Mouse (Mus musculus): ENCODE data around the gene Hist1h4c.

DNA sequence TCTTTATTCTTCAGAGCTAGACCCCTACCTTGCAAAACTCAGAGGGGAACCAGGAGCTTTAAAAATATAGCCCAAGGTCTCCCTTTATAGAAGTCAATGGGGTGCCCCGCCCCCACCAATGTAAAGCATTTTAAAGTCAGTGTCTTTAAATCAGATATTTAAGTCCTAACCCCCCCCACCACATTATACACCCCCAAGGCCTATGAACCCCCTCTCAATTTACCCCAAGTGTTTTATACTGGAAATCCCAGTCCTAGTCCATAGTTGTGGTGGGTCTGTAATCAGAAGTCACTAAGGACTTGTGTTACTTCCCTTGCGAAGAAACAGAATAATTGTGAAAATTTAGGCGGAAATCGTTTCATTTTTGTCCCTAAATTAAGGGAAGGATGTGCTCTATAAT is 39.8 kb upstream of the Hist1h4c start:
- TF ChIP-seq POLR2A (IDR thresholded peaks at IDR 0.05; ENCODE audit: borderline replicate concordance, control insufficient read depth, low read depth, low read length) (no peak), CTCF (IDR thresholded peaks at IDR 0.05; ENCODE audit: control insufficient read depth, insufficient read depth, low read length) (no peak)

Measured in bone marrow, adult 2 months (tissue).